Mouse (Mus musculus) MEL (cell line): Measurements from ENCODE around the gene Ncs1. TPM values are rescaled to one million over a fixed set of nuclear protein-coding genes. Genes with fewer than 3 reads are reported as not detected.

ENCODE experiments used
- DNase-seq: peaks from one replicate; pipeline ENCODE4 v3.0.0; 2011; ENCODE audit warnings: low read depth, low spot score
- H3K27ac ChIP-seq: 2 replicates; pipeline ENCODE4 v1.5.1; 2012; ENCODE audit warnings: low read depth, mild to moderate bottlenecking, control low read depth, low read length, moderate library complexity; ENCODE audit not compliant: control insufficient read depth
- H3K27me3 ChIP-seq, 2 experiments: fragments of 150-350 bp in 1 of 2; sonication (generic) in 1 of 2; 2 replicates each; pipeline ENCODE4 v1.6.1; 2012; ENCODE audit warnings: low read length in 2 of 2, mild to moderate bottlenecking in 2 of 2, improper control_type of control experiment in 1 of 2, moderate library complexity in 1 of 2; ENCODE audit not compliant: insufficient read depth in 2 of 2, control insufficient read depth in 1 of 2
- H3K36me3 ChIP-seq, 2 experiments: 2 replicates each; pipeline ENCODE4 v1.6.1; 2012 to 2014; ENCODE audit warnings: low read length in 2 of 2, improper control_type of control experiment in 1 of 2, inconsistent platforms in 1 of 2, mild to moderate bottlenecking in 1 of 2; ENCODE audit not compliant: insufficient read depth in 2 of 2, control insufficient read depth in 1 of 2
- H3K4me1 ChIP-seq, 2 experiments: fragments of 150-350 bp in 1 of 2; sonication (generic) in 1 of 2; 2 replicates each; pipeline ENCODE4 v1.6.1; 2012; ENCODE audit warnings: low read length in 2 of 2, improper control_type of control experiment in 1 of 2, mild to moderate bottlenecking in 1 of 2; ENCODE audit not compliant: insufficient read depth in 2 of 2, control insufficient read depth in 1 of 2
- H3K4me3 ChIP-seq, 2 experiments: fragments of 150-350 bp in 1 of 2; sonication (generic) in 1 of 2; 2 replicates each; pipeline ENCODE4 v1.5.1; 2012; ENCODE audit warnings: low read depth in 2 of 2, low read length in 2 of 2, mild to moderate bottlenecking in 2 of 2, moderate library complexity in 2 of 2, control low read depth in 1 of 2, improper control_type of control experiment in 1 of 2; ENCODE audit not compliant: control insufficient read depth in 1 of 2, insufficient read depth in 1 of 2
- H3K79me2 ChIP-seq: 2 replicates; pipeline ENCODE4 v1.6.1; 2012; ENCODE audit warnings: mild to moderate bottlenecking, low read length, moderate library complexity; ENCODE audit not compliant: control insufficient read depth, poor library complexity, insufficient read depth
- H3K9ac ChIP-seq: 2 replicates; pipeline ENCODE4 v1.6.1; 2012; ENCODE audit warnings: low read depth, mild to moderate bottlenecking, control low read depth, low read length, moderate library complexity; ENCODE audit not compliant: control insufficient read depth, poor library complexity, severe bottlenecking
- H3K9me3 ChIP-seq: fragments of 150-350 bp; sonication (generic); replicated peaks from 2 replicates; pipeline ENCODE4 v1.6.1; 2012; ENCODE audit warnings: mild to moderate bottlenecking, low read length, improper control_type of control experiment, moderate library complexity; ENCODE audit not compliant: insufficient read depth
- BHLHE40 ChIP-seq: IDR thresholded peaks from 2 replicates; pipeline ENCODE4 v1.6.1; 2012; ENCODE audit warnings: low read depth, mild to moderate bottlenecking, inconsistent platforms, low read length, improper control_type of control experiment, borderline replicate concordance
- CHD1 ChIP-seq: IDR thresholded peaks from 2 replicates; pipeline ENCODE4 v1.6.1; 2012; ENCODE audit warnings: low read depth, mild to moderate bottlenecking, inconsistent platforms, low read length, improper control_type of control experiment
- CHD2 ChIP-seq: IDR thresholded peaks from 2 replicates; pipeline ENCODE4 v1.6.1; 2011; ENCODE audit warnings: low read length, improper control_type of control experiment
- CTCF ChIP-seq, 3 experiments: IDR thresholded peaks in 2 of 3; conservative IDR thresholded peaks in 1 of 3; 2 replicates each; pipeline ENCODE4 v1.5.1; 2011 to 2012; ENCODE audit warnings: low read length in 3 of 3, low read depth in 2 of 3, mild to moderate bottlenecking in 2 of 3, improper control_type of control experiment in 1 of 3, inconsistent platforms in 1 of 3, mixed read lengths in 1 of 3, moderate library complexity in 1 of 3; ENCODE audit not compliant: control insufficient read depth in 1 of 3, insufficient read depth in 1 of 3, poor library complexity in 1 of 3, severe bottlenecking in 1 of 3
- E2F4 ChIP-seq: IDR thresholded peaks from 2 replicates; pipeline ENCODE4 v1.6.1; 2011; ENCODE audit warnings: low read depth, low read length, improper control_type of control experiment, borderline replicate concordance
- ETS1 ChIP-seq: IDR thresholded peaks from 2 replicates; pipeline ENCODE4 v1.6.1; 2012; ENCODE audit warnings: low read depth, mild to moderate bottlenecking, inconsistent platforms, low read length, improper control_type of control experiment, moderate library complexity
- GABPA ChIP-seq: IDR thresholded peaks from 2 replicates; pipeline ENCODE4 v1.6.1; 2012; ENCODE audit warnings: low read depth, mild to moderate bottlenecking, inconsistent platforms, low read length, improper control_type of control experiment, moderate library complexity
- GATA1 ChIP-seq: IDR thresholded peaks from 2 replicates; pipeline ENCODE4 v1.6.1; 2011; ENCODE audit warnings: low read depth, low read length, improper control_type of control experiment
- HCFC1 ChIP-seq: IDR thresholded peaks from 2 replicates; pipeline ENCODE4 v1.6.1; 2012; ENCODE audit warnings: low read depth, mild to moderate bottlenecking, inconsistent platforms, low read length, improper control_type of control experiment, moderate library complexity
- JUND ChIP-seq: IDR thresholded peaks from 2 replicates; pipeline ENCODE4 v1.6.1; 2011; ENCODE audit warnings: low read depth, mild to moderate bottlenecking, improper control_type of control experiment, low read length
- KAT2A ChIP-seq: conservative IDR thresholded peaks from 2 replicates; pipeline ENCODE4 v1.6.1; 2012; ENCODE audit warnings: low read depth, low read length, improper control_type of control experiment, inconsistent platforms
- MAFK ChIP-seq: IDR thresholded peaks from 2 replicates; pipeline ENCODE4 v1.6.1; 2011; ENCODE audit warnings: low read depth, mild to moderate bottlenecking, low read length, improper control_type of control experiment, borderline replicate concordance
- MAX ChIP-seq: IDR thresholded peaks from 2 replicates; pipeline ENCODE4 v1.6.1; 2011; ENCODE audit warnings: low read length, improper control_type of control experiment
- MAZ ChIP-seq: IDR thresholded peaks from 2 replicates; pipeline ENCODE4 v1.6.1; 2012; ENCODE audit warnings: low read depth, mild to moderate bottlenecking, inconsistent platforms, low read length, improper control_type of control experiment
- MEF2A ChIP-seq: IDR thresholded peaks from 2 replicates; pipeline ENCODE4 v1.6.1; 2014; ENCODE audit warnings: low read depth, mild to moderate bottlenecking, inconsistent platforms, low read length, improper control_type of control experiment; ENCODE audit not compliant: poor library complexity, insufficient replicate concordance, severe bottlenecking; ENCODE audit errors: extremely low read depth
- MXI1 ChIP-seq: IDR thresholded peaks from 2 replicates; pipeline ENCODE4 v1.6.1; 2011; ENCODE audit warnings: mild to moderate bottlenecking, low read depth, low read length, improper control_type of control experiment
- MYB ChIP-seq: IDR thresholded peaks from 2 replicates; pipeline ENCODE4 v1.6.1; 2011; ENCODE audit warnings: mild to moderate bottlenecking, low read depth, low read length, improper control_type of control experiment
- MYC ChIP-seq: IDR thresholded peaks from 2 replicates; pipeline ENCODE4 v1.6.1; 2011; ENCODE audit warnings: low read depth, mild to moderate bottlenecking, low read length, improper control_type of control experiment, moderate library complexity
- NELFE ChIP-seq: IDR thresholded peaks from 2 replicates; pipeline ENCODE4 v1.6.1; 2011; ENCODE audit warnings: low read depth, low read length, improper control_type of control experiment
- NRF1 ChIP-seq: IDR thresholded peaks from 2 replicates; pipeline ENCODE4 v1.6.1; 2014; ENCODE audit warnings: low read depth, mild to moderate bottlenecking, inconsistent platforms, low read length, improper control_type of control experiment, moderate library complexity; ENCODE audit not compliant: poor library complexity, insufficient read depth, severe bottlenecking
- POLR2A ChIP-seq, 2 experiments: IDR thresholded peaks; 2 replicates each; pipeline ENCODE4 v1.6.1; 2011 to 2012; ENCODE audit warnings: low read length in 2 of 2, mild to moderate bottlenecking in 2 of 2, control low read depth in 1 of 2, improper control_type of control experiment in 1 of 2, low read depth in 1 of 2, moderate library complexity in 1 of 2; ENCODE audit not compliant: control insufficient read depth in 1 of 2, insufficient read depth in 1 of 2, poor library complexity in 1 of 2
- POLR2AphosphoS2 ChIP-seq: IDR thresholded peaks from 2 replicates; pipeline ENCODE4 v1.6.1; 2011; ENCODE audit warnings: low read length, improper control_type of control experiment
- POLR2AphosphoS5 ChIP-seq: IDR thresholded peaks from 2 replicates; pipeline ENCODE4 v1.6.1; 2012; ENCODE audit warnings: low read depth, borderline replicate concordance, mild to moderate bottlenecking, inconsistent platforms, low read length, moderate library complexity, mixed read lengths
- RAD21 ChIP-seq: IDR thresholded peaks from 2 replicates; pipeline ENCODE4 v1.6.1; 2011; ENCODE audit warnings: mild to moderate bottlenecking, low read depth, low read length, improper control_type of control experiment
- RCOR1 ChIP-seq: IDR thresholded peaks from 2 replicates; pipeline ENCODE4 v1.6.1; 2012; ENCODE audit warnings: low read depth, mild to moderate bottlenecking, inconsistent platforms, low read length, improper control_type of control experiment
- SIN3A ChIP-seq: IDR thresholded peaks from 2 replicates; pipeline ENCODE4 v1.6.1; 2012; ENCODE audit warnings: low read length, improper control_type of control experiment, inconsistent platforms
- SMC3 ChIP-seq: IDR thresholded peaks from 2 replicates; pipeline ENCODE4 v1.6.1; 2011; ENCODE audit warnings: low read depth, low read length, improper control_type of control experiment
- TAL1 ChIP-seq: IDR thresholded peaks from 2 replicates; pipeline ENCODE4 v1.6.1; 2012; ENCODE audit warnings: mild to moderate bottlenecking, inconsistent platforms, low read length, moderate library complexity, mixed read lengths
- TBP ChIP-seq: IDR thresholded peaks from 2 replicates; pipeline ENCODE4 v1.8.0; 2011; ENCODE audit warnings: low read depth, low read length, improper control_type of control experiment
- TCF12 ChIP-seq: IDR thresholded peaks from 2 replicates; pipeline ENCODE4 v1.6.1; 2014; ENCODE audit warnings: low read depth, mild to moderate bottlenecking, inconsistent platforms, low read length, improper control_type of control experiment, moderate library complexity
- UBTF ChIP-seq: IDR thresholded peaks from 2 replicates; pipeline ENCODE4 v1.6.1; 2012; ENCODE audit warnings: low read depth, mild to moderate bottlenecking, inconsistent platforms, low read length, improper control_type of control experiment, moderate library complexity, borderline replicate concordance; ENCODE audit not compliant: insufficient read depth
- USF1 ChIP-seq: IDR thresholded peaks from 2 replicates; pipeline ENCODE4 v1.6.1; 2014; ENCODE audit warnings: low read depth, mild to moderate bottlenecking, inconsistent platforms, low read length, improper control_type of control experiment, moderate library complexity
- USF2 ChIP-seq, 2 experiments: IDR thresholded peaks; 2 replicates each; pipeline ENCODE4 v1.6.1; 2011 to 2012; ENCODE audit warnings: improper control_type of control experiment in 2 of 2, low read length in 2 of 2, borderline replicate concordance in 1 of 2, inconsistent platforms in 1 of 2, low read depth in 1 of 2, mild to moderate bottlenecking in 1 of 2; ENCODE audit not compliant: insufficient read depth in 1 of 2
- ZC3H11A ChIP-seq: IDR thresholded peaks from 2 replicates; pipeline ENCODE4 v1.6.1; 2012; ENCODE audit warnings: low read depth, mild to moderate bottlenecking, inconsistent platforms, low read length, improper control_type of control experiment
- ZKSCAN1 ChIP-seq: IDR thresholded peaks from 2 replicates; pipeline ENCODE4 v1.6.1; 2012; ENCODE audit warnings: low read depth, mild to moderate bottlenecking, inconsistent platforms, low read length, improper control_type of control experiment, moderate library complexity
- ZMIZ1 ChIP-seq: IDR thresholded peaks from 2 replicates; pipeline ENCODE4 v1.6.1; 2012; ENCODE audit warnings: low read depth, mild to moderate bottlenecking, inconsistent platforms, low read length, improper control_type of control experiment, moderate library complexity
- ZNF384 ChIP-seq: IDR thresholded peaks from 2 replicates; pipeline ENCODE4 v1.6.1; 2012; ENCODE audit warnings: low read depth, mild to moderate bottlenecking, inconsistent platforms, low read length, improper control_type of control experiment
- polyA plus RNA-seq, 2 experiments: library from polyadenylated mRNA; stranded (reverse) in 1 of 2; unstranded in 1 of 2; fragments of >175 nt in 1 of 2; fragments of >200 nt in 1 of 2; gene quantifications; 2 replicates each; pipeline versions ENCODE4 v1.2.1 to v1.2.4; 2012; ENCODE audit warnings: low replicate concordance in 2 of 2, low read depth in 1 of 2; ENCODE audit not compliant: insufficient read length in 2 of 2, insufficient read depth in 1 of 2, missing spikeins in 1 of 2
- total RNA-seq: library from RNA; depleted of rRNA; stranded (reverse); fragments of 300-350 nt; gene quantifications from 2 replicates; pipeline ENCODE4 v1.2.3, GENCODE M21; 2012

The Ncs1 gene
- total and polyA plus RNA-seq, 3 experiments: 14.5 to 17.6 TPM; not detected in 1

GRCm38 (mm10) chr2:31297602-31298268 is 52.1 kb downstream of the Ncs1 start:
- Histone ChIP-seq H3K4me3 (peak overlapping the region; percentile 80 to 99), H3K4me1 (no peaks in the 10 kb centered on the region; a peak in 2 of 4 replicates)
- DNase-seq: peak; percentile 74
- TF ChIP-seq MEF2A (no peak), MAZ (no peak), MXI1 (peak; percentile 39), ZKSCAN1 (no peak), E2F4 (no peak), NELFE (no peak), POLR2AphosphoS5 (no peak), JUND (no peak), POLR2A (IDR thresholded peaks at IDR 0.05; ENCODE audit: control insufficient read depth in 1 of 2, insufficient read depth in 1 of 2, low read depth in 1 of 2, low read length in 2 of 2, poor library complexity in 1 of 2) (no peak), TCF12 (no peak), MAFK (no peak), MYC (no peak), RAD21 (no peak), MYB (no peak), GABPA (no peak), MAX (peak; percentile 55; the same call in 1 of the 2 replicates), ZNF384 (no peak), USF1 (peak; percentile 91), NRF1 (no peak), RCOR1 (no peak), HCFC1 (peak; percentile 90), BHLHE40 (no peak), CTCF (IDR thresholded peaks at IDR 0.05 in 2 of 3, conservative IDR thresholded peaks at IDR 0.05 in 1 of 3; ENCODE audit: control insufficient read depth in 1 of 3, insufficient read depth in 1 of 3, low read depth in 2 of 3, low read length in 3 of 3, poor library complexity in 1 of 3, severe bottlenecking in 1 of 3) (no peak), POLR2AphosphoS2 (no peak), ZMIZ1 (no peak), KAT2A (peak; percentile 72; the same call in 1 of the 2 replicates), USF2 (IDR thresholded peaks at IDR 0.05; ENCODE audit: borderline replicate concordance in 1 of 2, insufficient read depth in 1 of 2, low read depth in 1 of 2, low read length in 2 of 2) (peak; percentile 6 to 74; a peak in 2 of 4 replicates), ETS1 (no peak), TAL1 (no peak), SMC3 (no peak), GATA1 (no peak), ZC3H11A (no peak), SIN3A (peak; percentile 64; the same call in 1 of the 2 replicates), UBTF (no peak), CHD2 (no peak), TBP (no peak), CHD1 (no peak)

More at GRCm38 (mm10) chr2:31297602-31298268, 52.1 kb downstream of the Ncs1 start:
- H3K36me3 ChIP-seq: no peaks in the 10 kb centered on the region
- H3K9me3 ChIP-seq: no peaks in the 10 kb centered on the region
- peak overlapping the region; percentile 62 for H3K9ac ChIP-seq
- H3K27me3 ChIP-seq: no peaks in the 10 kb centered on the region
- H3K27ac ChIP-seq: no peak overlapping the region
- H3K79me2 ChIP-seq: no peaks in the 10 kb centered on the region; the same call in 1 of the 2 replicates
